Mouse (Mus musculus) spleen, adult 2 months (tissue): ENCODE measurements around the gene Vmn2r89.

Experiments
- CTCF ChIP-seq: fragments of 200-500 bp; IDR thresholded peaks from 2 replicates; pipeline ENCODE4 v1.5.1; 2011; ENCODE audit warnings: mild to moderate bottlenecking, inconsistent platforms; ENCODE audit not compliant: insufficient read depth, insufficient read length, insufficient replicate concordance; ENCODE audit errors: extremely low read depth
- POLR2A ChIP-seq: fragments of 200-500 bp; IDR thresholded peaks from 2 replicates; pipeline ENCODE4 v1.6.1; 2011; ENCODE audit warnings: low read depth, low read length, inconsistent platforms

DNA sequence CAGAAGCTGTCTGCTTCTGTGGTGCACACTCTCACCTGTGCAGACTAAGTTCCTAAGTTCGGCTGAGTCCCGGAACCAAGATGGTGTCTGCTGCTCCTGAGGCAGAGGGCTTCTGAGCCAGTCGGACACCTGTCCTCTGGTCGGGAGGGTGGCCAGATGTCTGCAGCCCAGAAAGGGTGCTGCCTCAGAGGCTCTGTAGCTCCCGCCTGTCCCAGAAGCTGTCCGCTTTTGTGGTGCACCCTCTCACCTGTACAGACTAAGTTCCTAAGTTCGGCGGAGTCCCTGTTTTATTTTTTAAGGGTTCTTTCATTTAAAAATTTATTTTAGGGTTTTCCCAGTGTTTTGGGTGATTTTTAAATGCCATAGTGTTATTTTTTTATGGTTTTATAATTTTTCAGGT, 55.8 kb downstream of the Vmn2r89 start:
- TF ChIP-seq CTCF (no peak), POLR2A (no peak)
